Mouse (Mus musculus) bone marrow macrophage, adult 2 months (primary cell): ENCODE results near the gene Cyp26c1.

ENCODE experiments used
- CTCF ChIP-seq: IDR thresholded peaks from 2 replicates; pipeline ENCODE4 v1.5.1; 2012; ENCODE audit warnings: low read depth, mild to moderate bottlenecking, low read length, moderate library complexity
- POLR2A ChIP-seq: IDR thresholded peaks from 2 replicates; pipeline ENCODE4 v1.6.1; 2012; ENCODE audit warnings: mild to moderate bottlenecking, low read depth, low read length, borderline replicate concordance

DNA sequence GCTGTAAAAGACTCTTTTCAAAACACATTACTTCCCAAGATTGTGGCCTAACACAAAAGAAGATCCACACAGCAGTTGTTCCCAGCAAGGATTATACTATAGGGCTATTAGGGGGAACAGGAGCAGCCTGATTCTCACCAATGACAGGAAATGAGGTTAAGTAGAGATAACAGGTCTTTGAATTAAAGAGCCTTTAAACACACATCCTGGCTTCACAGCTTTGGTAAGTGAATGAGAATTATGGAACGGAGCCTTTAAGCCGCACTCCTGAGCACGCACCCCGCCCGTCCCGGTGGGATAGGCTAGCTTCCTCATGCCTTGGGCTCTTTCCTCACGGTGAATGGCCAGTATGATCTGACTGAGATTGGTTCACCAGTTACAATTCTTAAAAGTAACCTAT, 54.7 kb downstream of the Cyp26c1 start:
- TF ChIP-seq CTCF (no peak), POLR2A (no peak)
